Mouse (Mus musculus) bone marrow, adult 2 months (tissue): ENCODE measurements around the gene Fam129a.

Experiments
- CTCF ChIP-seq: fragments of 200-500 bp; IDR thresholded peaks from 2 replicates; pipeline ENCODE4 v1.5.1; 2011; ENCODE audit warnings: low read length, control low read depth; ENCODE audit not compliant: control insufficient read depth, insufficient read depth
- POLR2A ChIP-seq: fragments of 200-500 bp; IDR thresholded peaks from 2 replicates; pipeline ENCODE4 v1.6.1; 2011; ENCODE audit warnings: low read depth, mild to moderate bottlenecking, control low read depth, low read length, borderline replicate concordance; ENCODE audit not compliant: control insufficient read depth

- TF ChIP-seq POLR2A, result no peak
- no peak for TF ChIP-seq CTCF
These were observed 111.9 kb downstream of the Fam129a start for GRCm38 (mm10) chr1:151682896-151683295.
